Mouse (Mus musculus) liver, embryonic 14.5 days (tissue): ENCODE results near the gene Zswim2.
"Not testable (repeated sequence)": the region's sequence is repeated elsewhere in the genome, so short reads cannot be mapped to it uniquely, and the experiment has no call there.

Experiments used
- CTCF ChIP-seq: IDR thresholded peaks from 2 replicates; pipeline ENCODE4 v1.5.1; 2016; ENCODE audit warnings: antibody characterized with exemption, low read depth, control low read depth
- EP300 ChIP-seq: IDR thresholded peaks from 2 replicates; pipeline ENCODE4 v1.6.1; 2016; ENCODE audit warnings: antibody characterized with exemption, low read depth

- TF ChIP-seq CTCF, EP300: not testable (repeated sequence)
Measured at GRCm38 (mm10) chr2:83955393-83955792, 14.4 kb upstream of the Zswim2 start, which contains the start of gene Gm13698.
